In genomic region chr17:69396147-69397033, GRCm38 (mm10) we compare ENCODE assay signal across 8 mouse cellular contexts. TPM values are rescaled to one million over a fixed set of nuclear protein-coding genes. Genes with fewer than 3 reads are reported as not detected.
DNase-seq lines count a peak whose midpoint lies in the region; ATAC-seq lines count a peak whose summit lies in the region.

No protein-coding gene starts in this region.

- DNase-seq in urinary bladder, postnatal 14 days (ENCODE audit: low spot score): peak; percentile 12
- no peak for DNase-seq in urinary bladder, postnatal 25 days (ENCODE audit: low spot score)
- DNase-seq in induced T-regulatory cell, adult 2 months (ENCODE audit: low read depth): peak; percentile 54
- no peak for DNase-seq in layer of hippocampus, adult 9-11 months
- DNase-seq in cerebellum, postnatal 4 days (ENCODE audit: low spot score in 2 of 2): no peak

- H3K9me3 ChIP-seq in lung, embryonic 15.5 days: no peaks in the 10 kb centered on the region
- H3K9me3 ChIP-seq in stomach, embryonic 16.5 days (replicated peaks; ENCODE audit: control insufficient read depth, low read length): no peaks in the 10 kb centered on the region

- no peak overlapping the region for H3K27ac ChIP-seq in lung, embryonic 15.5 days
- H3K27ac ChIP-seq in stomach, embryonic 16.5 days (ENCODE audit: low read length): no peak overlapping the region

- H3K4me3 ChIP-seq in lung, embryonic 15.5 days: 0 out of 2 replicates have a peak overlapping the region, but pooled peaks have one; percentile 2
- peak overlapping the region; percentile 17; the same call in 1 of the 2 replicates for H3K4me3 ChIP-seq in stomach, embryonic 16.5 days (replicated peaks; ENCODE audit: low read length)

- no peaks in the 10 kb centered on the region for H3K36me3 ChIP-seq in lung, embryonic 15.5 days
- H3K36me3 ChIP-seq in stomach, embryonic 16.5 days (ENCODE audit: control insufficient read depth, insufficient read depth, low read length): no peaks in the 10 kb centered on the region

- peak overlapping the region; percentile 10; the same call in 1 of the 2 replicates for H3K4me2 ChIP-seq in lung, embryonic 15.5 days
- H3K4me2 ChIP-seq in stomach, embryonic 16.5 days (ENCODE audit: low read depth, low read length): peak overlapping the region; percentile 39

- no peaks in the 10 kb centered on the region for H3K27me3 ChIP-seq in lung, embryonic 15.5 days
- H3K27me3 ChIP-seq in stomach, embryonic 16.5 days (ENCODE audit: control insufficient read depth, insufficient read depth, low read length): no peaks in the 10 kb centered on the region

- H3K4me1 ChIP-seq in lung, embryonic 15.5 days: no peaks in the 10 kb centered on the region
- H3K4me1 ChIP-seq in stomach, embryonic 16.5 days (ENCODE audit: control insufficient read depth, insufficient read depth, low read length): no peaks in the 10 kb centered on the region

- 28% methylated on average over 16 of the region's 16 CpGs for WGBS in lung, embryonic 15.5 days
- 37% methylated on average over 14 of the region's 16 CpGs for WGBS in stomach, embryonic 16.5 days

- H3K9ac ChIP-seq in lung, embryonic 15.5 days: no peak overlapping the region
- no peak overlapping the region; the same call in 1 of the 2 replicates for H3K9ac ChIP-seq in stomach, embryonic 16.5 days (ENCODE audit: low read length)

- ATAC-seq in erythroblast, adult 5-6 weeks (replicated peaks; ENCODE audit: low FRiP score, poor library complexity, severe bottlenecking): peak; percentile 87
- no peak; the same call in 1 of the 2 replicates for ATAC-seq in lung, embryonic 15.5 days (ENCODE audit: borderline replicate concordance, extremely low read depth, low FRiP score, low TSS enrichment)
- no peak for ATAC-seq in stomach, embryonic 16.5 days (ENCODE audit: insufficient read depth, low FRiP score)

RNA-seq across cellular contexts. Expression of gene Zbtb14, which starts 13.5 kb away (rescaled TPM):
- total RNA-seq in erythroblast, adult 5-6 weeks (2015; ENCODE audit: low replicate concordance): 6.3 and 6.5 TPM in 2 replicates
- total RNA-seq in erythroblast, adult 5-6 weeks (2017; ENCODE audit: low replicate concordance): 8.5 and 9.5 TPM in 2 replicates
- 25.2 and 25.4 TPM in 2 replicates for polyA plus RNA-seq in lung, embryonic 15.5 days (2015; fragmentation: Nextera tagmentation; extraction: Ambion mirVana)
- 17.1 and 19.3 TPM in 2 replicates for polyA plus RNA-seq in stomach, embryonic 16.5 days (2015; fragmentation: Nextera tagmentation; extraction: Ambion mirVana)

RNA-seq across cellular contexts. Expression of gene Akain1, which starts 42.7 kb away (rescaled TPM):
- total RNA-seq in erythroblast, adult 5-6 weeks (2015; ENCODE audit: low replicate concordance): not detected in 2 replicates
- not detected in 2 replicates for total RNA-seq in erythroblast, adult 5-6 weeks (2017; ENCODE audit: low replicate concordance)
- polyA plus RNA-seq in lung, embryonic 15.5 days (2015; fragmentation: Nextera tagmentation; extraction: Ambion mirVana): not detected in 2 replicates
- not detected in 2 replicates for polyA plus RNA-seq in stomach, embryonic 16.5 days (2015; fragmentation: Nextera tagmentation; extraction: Ambion mirVana)

Comparison
In these comparisons a context has a peak if more than half of its experiments do, and no peak if none do; other contexts are left out.
1. DNase-seq: peak in urinary bladder, postnatal 14 days (single experiment) and induced T-regulatory cell, adult 2 months (single experiment); none in urinary bladder, postnatal 25 days (single experiment), layer of hippocampus, adult 9-11 months (single experiment) and cerebellum, postnatal 4 days (0 of 2).